Mouse (Mus musculus) frontal cortex, postnatal 10 days (tissue): ENCODE measurements around the gene Smarca2.

Experiments used
- DNase-seq, 2 experiments: peaks; one replicate each; pipeline ENCODE4 v3.0.0; 2022; ENCODE audit warnings: low spot score in 2 of 2, mixed read lengths in 1 of 2

The Smarca2 gene

GRCm38 (mm10) chr19:26776066-26777025 lies 171.5 kb downstream of the Smarca2 start:
- no peak for DNase-seq

DNA sequence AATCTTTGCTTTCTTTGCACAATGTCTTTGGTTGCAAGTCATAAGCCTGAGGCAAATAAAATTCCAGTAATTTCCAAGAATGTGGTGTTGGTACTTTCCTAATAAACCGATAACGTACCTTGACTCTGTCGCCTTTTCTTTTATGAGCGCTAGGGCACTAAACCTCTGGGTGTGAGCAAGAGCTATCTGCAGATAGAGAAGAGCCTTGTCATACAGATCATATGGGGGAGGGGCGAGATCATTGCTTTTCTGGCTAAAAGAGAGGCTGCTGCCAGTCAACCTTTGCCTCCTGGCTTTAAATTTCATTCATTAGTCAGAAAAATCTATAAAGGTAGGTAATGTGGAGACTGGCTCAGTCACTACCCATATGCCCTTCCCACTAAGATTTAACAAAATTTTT lies 173.3 kb downstream of the Smarca2 start:
- DNase-seq = no peak

GRCm38 (mm10) chr19:26781209-26781608 lies 176.4 kb downstream of the Smarca2 start:
- no peak for DNase-seq

DNA sequence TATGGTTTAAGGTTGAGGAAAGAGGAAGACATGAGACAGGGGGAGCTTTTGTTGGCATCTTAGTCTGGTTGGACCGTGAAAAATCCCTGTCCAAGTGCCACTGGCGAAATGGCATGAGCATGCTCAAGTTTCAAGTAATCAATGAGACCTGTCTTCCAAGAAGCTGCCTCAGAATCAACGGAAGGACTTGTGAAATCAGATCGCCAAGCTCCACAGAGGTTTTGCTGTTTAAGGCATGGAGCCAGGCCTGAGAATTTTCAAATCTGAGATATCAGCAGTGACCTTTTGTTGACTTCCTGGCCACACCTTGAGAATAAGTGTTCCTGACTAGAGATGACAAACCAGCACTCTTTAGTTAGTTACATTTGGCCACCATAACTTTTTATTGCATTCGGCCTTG lies 183.6 kb downstream of the Smarca2 start:
- no peak for DNase-seq

DNA sequence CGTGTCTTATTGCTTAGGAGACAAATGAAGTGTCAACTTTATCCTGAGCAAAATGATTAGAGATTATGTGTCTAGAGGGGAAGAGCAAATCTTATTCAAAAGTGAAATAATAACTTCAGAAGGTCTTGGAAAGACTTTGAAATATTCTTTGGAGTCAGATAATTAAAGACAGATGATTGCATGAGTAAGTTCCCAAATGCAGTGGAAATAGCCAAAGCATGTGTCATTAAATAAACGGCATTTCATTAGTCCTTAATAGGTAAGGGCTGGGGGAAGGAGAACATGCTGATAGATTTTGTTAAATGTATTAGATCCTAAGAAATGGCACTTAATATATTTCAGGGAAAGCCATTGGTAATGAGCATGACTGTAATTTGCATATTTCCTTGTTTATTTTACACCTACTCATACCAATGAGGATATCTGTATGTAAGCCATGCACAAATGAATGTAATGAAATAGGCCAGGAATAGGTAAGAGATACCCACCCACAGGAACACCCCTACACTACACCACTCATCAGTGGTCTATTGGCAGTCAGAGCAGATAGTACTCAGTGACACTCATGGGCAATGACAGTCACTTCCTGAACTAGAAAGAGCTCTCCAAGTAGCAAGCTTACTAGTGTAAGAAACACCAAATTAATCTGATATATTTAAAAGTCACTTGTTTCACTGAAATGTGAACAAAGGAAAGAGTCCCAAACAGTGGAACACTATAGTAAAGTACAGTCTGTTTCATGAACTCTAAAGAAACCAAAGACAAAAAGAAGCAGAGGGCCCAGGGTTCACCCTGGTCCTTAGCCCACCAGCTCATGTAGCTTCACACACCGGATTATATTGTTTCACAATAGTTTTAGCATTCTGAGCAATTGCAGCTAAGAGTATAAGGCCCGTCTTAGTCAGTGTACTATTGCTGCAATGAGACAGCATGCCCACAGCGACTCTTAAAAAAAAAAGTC lies 185.8 kb downstream of the Smarca2 start:
- DNase-seq = no peak

- no peak for DNase-seq
Observed at GRCm38 (mm10) chr19:26794315-26794714, 189.5 kb downstream of the Smarca2 start.

DNA sequence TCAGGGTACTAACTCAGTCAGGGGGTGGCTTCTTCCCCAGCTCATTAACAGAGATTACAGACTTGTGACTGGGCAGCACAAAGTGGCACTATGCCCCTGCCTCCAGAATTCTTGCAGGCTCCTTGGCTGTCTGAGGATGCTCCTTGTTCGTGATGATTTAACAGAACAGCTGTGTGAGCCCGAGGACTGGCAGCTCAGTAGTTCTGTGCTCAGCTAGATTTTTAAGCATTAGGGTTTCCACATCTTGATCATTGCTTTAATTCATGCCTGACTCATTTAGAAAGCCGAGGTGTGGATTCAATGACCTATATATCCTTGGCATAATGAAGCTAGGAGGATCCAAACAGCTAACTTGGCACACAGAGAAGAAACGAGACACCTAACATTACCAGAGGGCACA lies 191.2 kb downstream of the Smarca2 start:
- no peak for DNase-seq

DNA sequence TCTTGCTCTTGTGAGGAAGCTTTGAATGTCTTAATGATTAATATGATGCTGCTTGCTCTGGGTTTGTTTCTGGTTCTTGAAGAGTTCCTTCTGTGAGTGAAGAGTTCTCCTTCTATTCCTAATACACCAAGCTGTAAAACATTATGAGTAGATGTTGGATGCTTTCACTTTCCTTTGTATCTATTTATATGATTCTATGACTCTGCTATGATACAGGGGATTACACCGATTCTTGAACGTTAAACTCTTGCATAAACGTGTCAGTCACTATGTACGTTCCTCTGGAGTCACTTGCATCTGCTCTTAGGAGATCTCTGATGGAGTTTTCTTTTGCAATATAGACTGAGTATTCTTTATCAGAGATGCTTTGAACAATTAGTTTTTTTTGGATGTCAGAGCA lies 199.6 kb downstream of the Smarca2 start:
- DNase-seq = no peak

DNA sequence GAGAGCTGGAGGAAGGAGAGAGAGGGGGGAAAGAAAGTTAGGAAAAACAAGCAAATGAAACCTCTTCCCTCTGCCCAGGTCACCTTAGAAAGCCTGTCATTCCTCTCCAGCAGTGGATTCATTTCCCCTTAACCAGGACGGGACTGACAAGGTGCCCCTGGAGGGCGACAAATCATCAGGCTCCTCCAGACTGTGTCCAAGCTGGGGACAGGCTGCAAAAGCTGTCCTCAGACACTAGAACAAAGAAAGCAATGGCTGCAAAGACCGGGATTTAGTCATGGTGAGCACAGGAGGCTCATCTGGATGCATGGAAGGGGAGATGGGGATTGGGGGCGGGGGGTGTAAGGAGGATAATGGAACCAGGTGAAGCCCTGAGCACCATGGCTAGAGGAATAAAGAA lies 209.8 kb downstream of the Smarca2 start:
- DNase-seq = no peak

- DNase-seq = no peak
Observed at GRCm38 (mm10) chr19:26817901-26818300, 213.1 kb downstream of the Smarca2 start.
